Mouse (Mus musculus) MEL (cell line): ENCODE measurements at regions not wholly inside any gene's neighbourhood (a gene's known extent, or its start where the extent isn't known, plus 50 kb on each side); places are given as distances from the start of the nearest gene placed in this dataset.

ENCODE experiments used
- BHLHE40 ChIP-seq: IDR thresholded peaks from 2 replicates; pipeline ENCODE4 v1.6.1; 2012; ENCODE audit warnings: low read depth, mild to moderate bottlenecking, inconsistent platforms, low read length, improper control_type of control experiment, borderline replicate concordance
- CHD2 ChIP-seq: IDR thresholded peaks from 2 replicates; pipeline ENCODE4 v1.6.1; 2011; ENCODE audit warnings: low read length, improper control_type of control experiment
- CTCF ChIP-seq, 3 experiments: IDR thresholded peaks in 2 of 3; conservative IDR thresholded peaks in 1 of 3; 2 replicates each; pipeline ENCODE4 v1.5.1; 2011 to 2012; ENCODE audit warnings: low read length in 3 of 3, low read depth in 2 of 3, mild to moderate bottlenecking in 2 of 3, improper control_type of control experiment in 1 of 3, inconsistent platforms in 1 of 3, mixed read lengths in 1 of 3, moderate library complexity in 1 of 3; ENCODE audit not compliant: control insufficient read depth in 1 of 3, insufficient read depth in 1 of 3, poor library complexity in 1 of 3, severe bottlenecking in 1 of 3
- E2F4 ChIP-seq: IDR thresholded peaks from 2 replicates; pipeline ENCODE4 v1.6.1; 2011; ENCODE audit warnings: low read depth, low read length, improper control_type of control experiment, borderline replicate concordance
- EP300 ChIP-seq, 2 experiments: IDR thresholded peaks; 2 replicates each; pipeline ENCODE4 v1.6.1; 2011; ENCODE audit warnings: improper control_type of control experiment in 2 of 2, low read length in 2 of 2, low read depth in 1 of 2, mild to moderate bottlenecking in 1 of 2
- GABPA ChIP-seq: IDR thresholded peaks from 2 replicates; pipeline ENCODE4 v1.6.1; 2012; ENCODE audit warnings: low read depth, mild to moderate bottlenecking, inconsistent platforms, low read length, improper control_type of control experiment, moderate library complexity
- GATA1 ChIP-seq: IDR thresholded peaks from 2 replicates; pipeline ENCODE4 v1.6.1; 2011; ENCODE audit warnings: low read depth, low read length, improper control_type of control experiment
- HCFC1 ChIP-seq: IDR thresholded peaks from 2 replicates; pipeline ENCODE4 v1.6.1; 2012; ENCODE audit warnings: low read depth, mild to moderate bottlenecking, inconsistent platforms, low read length, improper control_type of control experiment, moderate library complexity
- MEF2A ChIP-seq: IDR thresholded peaks from 2 replicates; pipeline ENCODE4 v1.6.1; 2014; ENCODE audit warnings: low read depth, mild to moderate bottlenecking, inconsistent platforms, low read length, improper control_type of control experiment; ENCODE audit not compliant: poor library complexity, insufficient replicate concordance, severe bottlenecking; ENCODE audit errors: extremely low read depth
- NELFE ChIP-seq: IDR thresholded peaks from 2 replicates; pipeline ENCODE4 v1.6.1; 2011; ENCODE audit warnings: low read depth, low read length, improper control_type of control experiment
- POLR2A ChIP-seq, 2 experiments: IDR thresholded peaks; 2 replicates each; pipeline ENCODE4 v1.6.1; 2011 to 2012; ENCODE audit warnings: low read length in 2 of 2, mild to moderate bottlenecking in 2 of 2, control low read depth in 1 of 2, improper control_type of control experiment in 1 of 2, low read depth in 1 of 2, moderate library complexity in 1 of 2; ENCODE audit not compliant: control insufficient read depth in 1 of 2, insufficient read depth in 1 of 2, poor library complexity in 1 of 2
- TAL1 ChIP-seq: IDR thresholded peaks from 2 replicates; pipeline ENCODE4 v1.6.1; 2012; ENCODE audit warnings: mild to moderate bottlenecking, inconsistent platforms, low read length, moderate library complexity, mixed read lengths
- ZC3H11A ChIP-seq: IDR thresholded peaks from 2 replicates; pipeline ENCODE4 v1.6.1; 2012; ENCODE audit warnings: low read depth, mild to moderate bottlenecking, inconsistent platforms, low read length, improper control_type of control experiment

GRCm38 (mm10) chr11:17685711-17686113 is 268.0 kb downstream of the Etaa1 start:
- TF ChIP-seq CTCF (IDR thresholded peaks at IDR 0.05 in 2 of 3, conservative IDR thresholded peaks at IDR 0.05 in 1 of 3; ENCODE audit: control insufficient read depth in 1 of 3, insufficient read depth in 1 of 3, low read depth in 2 of 3, low read length in 3 of 3, poor library complexity in 1 of 3, severe bottlenecking in 1 of 3) = no peak
- TF ChIP-seq GATA1 = no peak
- no peak for TF ChIP-seq HCFC1
- TF ChIP-seq NELFE = no peak
- no peak for TF ChIP-seq CHD2
- no peak for TF ChIP-seq TAL1
- TF ChIP-seq EP300 (IDR thresholded peaks at IDR 0.05; ENCODE audit: low read depth in 1 of 2, low read length in 2 of 2) = no peak
- no peak for TF ChIP-seq POLR2A (IDR thresholded peaks at IDR 0.05; ENCODE audit: control insufficient read depth in 1 of 2, insufficient read depth in 1 of 2, low read depth in 1 of 2, low read length in 2 of 2, poor library complexity in 1 of 2)
- no peak for TF ChIP-seq BHLHE40
- no peak for TF ChIP-seq GABPA
- TF ChIP-seq MEF2A = no peak
- TF ChIP-seq E2F4 = no peak
- TF ChIP-seq ZC3H11A = no peak
